Mouse (Mus musculus) kidney, embryonic 15.5 days (tissue): ENCODE measurements around the gene Tdrd1. TPM values are rescaled to one million over a fixed set of nuclear protein-coding genes. Genes with fewer than 3 reads are reported as not detected.

Experiments
- ATAC-seq: fragments of 200-750 bp; cut with Nextera tagmentation; replicated peaks from 2 replicates; pipeline ENCODE4 v1.8.0; 2017; ENCODE audit warnings: moderate TSS enrichment; ENCODE audit not compliant: low FRiP score
- H3K27ac ChIP-seq: fragments of 300-500 bp; sonication (generic); 2 replicates; pipeline ENCODE4 v1.5.1; 2015; ENCODE audit warnings: mild to moderate bottlenecking, inconsistent platforms
- H3K27me3 ChIP-seq: fragments of 300-500 bp; sonication (generic); 2 replicates; pipeline ENCODE4 v1.6.1; 2015; ENCODE audit warnings: inconsistent platforms
- H3K36me3 ChIP-seq: fragments of 300-500 bp; sonication (generic); 2 replicates; pipeline ENCODE4 v1.6.1; 2015; ENCODE audit warnings: inconsistent platforms
- H3K4me1 ChIP-seq: fragments of 300-500 bp; sonication (generic); 2 replicates; pipeline ENCODE4 v1.6.1; 2015; ENCODE audit warnings: inconsistent platforms
- H3K4me2 ChIP-seq: fragments of 300-500 bp; sonication (generic); 2 replicates; pipeline ENCODE4 v1.6.1; 2015; ENCODE audit warnings: moderate library complexity, mild to moderate bottlenecking, inconsistent platforms
- H3K4me3 ChIP-seq: fragments of 300-500 bp; sonication (generic); replicated peaks from 2 replicates; pipeline ENCODE4 v1.5.1; 2015; ENCODE audit warnings: mild to moderate bottlenecking, inconsistent platforms
- H3K9ac ChIP-seq: fragments of 300-500 bp; sonication (generic); 2 replicates; pipeline ENCODE4 v1.6.1; 2015; ENCODE audit warnings: mild to moderate bottlenecking, inconsistent platforms
- H3K9me3 ChIP-seq: fragments of 300-500 bp; sonication (generic); replicated peaks from 2 replicates; pipeline ENCODE4 v1.6.1; 2016; ENCODE audit warnings: inconsistent platforms
- WGBS: fragments of 180-500 bp; shearing (Covaris S2); methylation state at CpG from one replicate; pipeline ENCODE4 v1.1.7; 2015; ENCODE audit warnings: mixed read lengths; 5-methylcytosine and 5-hydroxymethylcytosine counted together
- polyA plus RNA-seq: library from polyadenylated mRNA; unstranded; fragments of >200 nt; fragmentation: Nextera tagmentation; extraction: Ambion mirVana; gene quantifications from 2 replicates; pipeline ENCODE4 v1.2.1, GENCODE M21; 2015

Gene Tdrd1
- polyA plus RNA-seq, 1 experiment from 2014 or later = 0.66 TPM

- no peak overlapping the region for H3K4me2 ChIP-seq
- no peak for ATAC-seq
- no peaks in the 10 kb centered on the region for H3K27me3 ChIP-seq
- no peaks in the 10 kb centered on the region for H3K36me3 ChIP-seq
- no peak overlapping the region for H3K9ac ChIP-seq
- no peak overlapping the region for H3K4me3 ChIP-seq
- H3K9me3 ChIP-seq = no peaks in the 10 kb centered on the region
- 76% methylated on average over 17 of the region's 17 CpGs for WGBS
- no peak overlapping the region for H3K27ac ChIP-seq
- H3K4me1 ChIP-seq = no peaks in the 10 kb centered on the region; the same call in 1 of the 2 replicates
These were observed 13.1 kb downstream of the Tdrd1 start for GRCm38 (mm10) chr19:56838942-56839706.

GRCm38 (mm10) chr19:56842974-56843373 is 17.0 kb downstream of the Tdrd1 start:
- Histone ChIP-seq H3K4me3 (no peak overlapping the region), H3K9me3 (0 out of 2 replicates have a peak, but pooled peaks cover 5% of the 10 kb centered on the region), H3K27ac (no peak overlapping the region), H3K9ac (no peak overlapping the region), H3K4me1 (no peaks in the 10 kb centered on the region), H3K36me3 (no peaks in the 10 kb centered on the region), H3K27me3 (no peaks in the 10 kb centered on the region), H3K4me2 (no peak overlapping the region)
- ATAC-seq = no peak
- 81% methylated on average over 12 of the region's 12 CpGs for WGBS

GRCm38 (mm10) chr19:56852590-56852989 is 26.6 kb downstream of the Tdrd1 start:
- Histone ChIP-seq H3K4me1 (no peaks in the 10 kb centered on the region), H3K9me3 (no peaks in the 10 kb centered on the region), H3K27me3 (no peaks in the 10 kb centered on the region), H3K4me2 (no peak overlapping the region), H3K9ac (no peak overlapping the region), H3K4me3 (no peak overlapping the region), H3K27ac (no peak overlapping the region), H3K36me3 (no peaks in the 10 kb centered on the region)
- ATAC-seq = no peak

DNA sequence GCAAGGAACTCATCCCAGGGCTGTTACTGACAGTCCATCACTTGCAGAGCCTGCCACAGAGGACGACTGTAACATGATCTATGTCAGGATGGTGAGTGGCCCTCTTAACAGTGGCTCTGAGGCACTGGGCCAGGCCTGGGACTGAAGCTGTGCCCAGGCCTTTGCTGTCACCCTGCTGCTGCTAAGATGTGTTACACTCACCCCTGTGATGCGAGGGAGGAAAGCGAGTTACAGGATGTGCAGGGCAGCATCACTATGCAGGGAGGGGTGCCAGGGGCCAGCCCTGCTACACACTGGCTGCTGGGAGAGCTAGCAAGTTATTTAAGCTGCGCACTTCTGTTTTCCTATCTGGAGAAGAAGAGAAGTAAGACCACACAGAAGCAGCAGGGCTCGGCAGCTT is 30.4 kb downstream of the Tdrd1 start:
- Histone ChIP-seq H3K4me1 (0 out of 2 replicates have a peak, but pooled peaks cover 3% of the 10 kb centered on the region), H3K4me2 (no peak overlapping the region), H3K27me3 (no peaks in the 10 kb centered on the region), H3K27ac (no peak overlapping the region), H3K36me3 (no peaks in the 10 kb centered on the region), H3K4me3 (no peak overlapping the region), H3K9ac (no peak overlapping the region), H3K9me3 (no peaks in the 10 kb centered on the region)
- 34% methylated on average over 5 of the region's 5 CpGs for WGBS
- no peak for ATAC-seq

DNA sequence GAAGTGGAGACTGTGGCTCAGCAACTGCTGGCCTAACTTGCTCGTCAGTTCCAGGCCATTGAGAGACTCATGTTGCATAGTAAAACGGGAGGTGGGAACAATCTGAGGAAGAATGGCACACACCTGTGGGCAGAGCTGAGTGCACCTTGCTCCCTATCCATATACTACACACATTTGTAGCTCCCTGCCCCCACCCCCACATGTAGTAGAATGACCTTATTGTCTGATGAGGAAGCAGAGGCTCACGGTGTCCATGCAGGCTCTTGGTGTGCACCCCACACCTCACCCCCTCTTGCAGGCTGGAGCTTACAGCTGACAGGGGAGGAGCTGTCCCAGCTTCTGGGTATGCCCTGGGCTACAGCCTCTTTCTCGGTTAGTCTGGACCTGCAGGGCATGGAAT is 41.7 kb downstream of the Tdrd1 start:
- no peak for ATAC-seq
- Histone ChIP-seq H3K9ac (no peak overlapping the region), H3K27me3 (peaks cover 30% of the 10 kb centered on the region), H3K36me3 (no peaks in the 10 kb centered on the region), H3K9me3 (no peaks in the 10 kb centered on the region), H3K4me1 (peaks cover 13% of the 10 kb centered on the region), H3K4me2 (no peak overlapping the region), H3K4me3 (no peak overlapping the region), H3K27ac (no peak overlapping the region)
- 70% methylated on average over 4 of the region's 4 CpGs for WGBS

GRCm38 (mm10) chr19:56873816-56874600 is 48.0 kb downstream of the Tdrd1 start, which contains the start of gene Vwa2:
Vwa2 (plus strand) TSS chr19:56874249.
- Histone ChIP-seq H3K4me3 (peak within 1 kb of the TSS; percentile 57), H3K27ac (no peak within 1 kb of the TSS), H3K4me2 (peak within 1 kb of the TSS; percentile 96), H3K9ac (peak within 1 kb of the TSS; percentile 52), H3K9me3 (no peaks in the 10 kb centered on the region), H3K27me3 (peaks cover 80% of the 10 kb centered on the region), H3K4me1 (peaks cover 47% of the 10 kb centered on the region), H3K36me3 (no peaks in the 10 kb centered on the region)
- WGBS = 2% methylated on average over 71 of the region's 71 CpGs
- peak; percentile 53; the same call in 1 of the 2 replicates for ATAC-seq

DNA sequence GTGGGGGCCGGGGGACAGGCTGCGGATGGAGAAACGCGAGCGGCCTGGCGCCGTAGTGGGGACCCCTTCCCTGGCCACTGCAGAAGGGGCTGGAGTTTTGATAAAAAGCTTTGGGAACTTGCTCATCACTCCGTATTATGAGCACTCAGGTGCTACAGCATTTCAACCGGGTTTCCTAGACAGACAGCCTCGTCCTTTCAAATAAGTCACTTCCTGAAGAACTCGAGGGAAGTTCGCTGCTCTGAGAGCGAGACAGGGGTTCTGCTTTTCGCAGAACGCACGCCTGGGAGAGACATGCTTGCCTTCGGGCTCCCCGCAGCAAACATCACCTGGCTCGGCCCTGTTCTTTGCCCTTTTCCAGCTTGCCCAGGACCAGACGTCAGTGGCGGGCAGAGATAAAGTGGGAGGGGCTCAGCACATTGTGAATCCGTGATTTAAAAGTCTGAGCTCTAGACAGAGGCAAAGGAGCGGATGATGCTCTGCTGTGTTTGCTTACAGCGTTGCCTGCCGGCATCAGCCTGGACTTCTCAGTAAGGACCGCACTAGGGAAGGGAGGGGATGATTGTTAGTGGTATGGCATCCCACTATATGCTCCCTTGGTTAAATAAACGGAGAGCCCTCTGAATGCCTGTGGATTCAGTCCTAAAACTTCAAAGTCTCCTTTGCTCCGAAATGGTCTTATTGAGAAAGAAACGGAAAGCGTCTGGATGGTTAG is 48.7 kb downstream of the Tdrd1 start:
- Histone ChIP-seq H3K27ac (no peak overlapping the region), H3K27me3 (peaks cover 80% of the 10 kb centered on the region)
- WGBS = 8% methylated on average over 30 of the region's 30 CpGs

GRCm38 (mm10) chr19:56877364-56877763 is 51.4 kb downstream of the Tdrd1 start:
- 75% methylated on average over 6 of the region's 6 CpGs for WGBS
- no peak for ATAC-seq
- H3K4me3 ChIP-seq = no peak overlapping the region

More for the DNA sequence above, 48.7 kb downstream of the Tdrd1 start:
- Histone ChIP-seq H3K4me1 (peaks cover 46% of the 10 kb centered on the region), H3K9me3 (no peaks in the 10 kb centered on the region), H3K4me3 (peak overlapping the region; percentile 57), H3K9ac (peak overlapping the region; percentile 52), H3K36me3 (no peaks in the 10 kb centered on the region), H3K4me2 (peak overlapping the region; percentile 96)
- ATAC-seq = peak; percentile 49; the same call in 1 of the 2 replicates

DNA sequence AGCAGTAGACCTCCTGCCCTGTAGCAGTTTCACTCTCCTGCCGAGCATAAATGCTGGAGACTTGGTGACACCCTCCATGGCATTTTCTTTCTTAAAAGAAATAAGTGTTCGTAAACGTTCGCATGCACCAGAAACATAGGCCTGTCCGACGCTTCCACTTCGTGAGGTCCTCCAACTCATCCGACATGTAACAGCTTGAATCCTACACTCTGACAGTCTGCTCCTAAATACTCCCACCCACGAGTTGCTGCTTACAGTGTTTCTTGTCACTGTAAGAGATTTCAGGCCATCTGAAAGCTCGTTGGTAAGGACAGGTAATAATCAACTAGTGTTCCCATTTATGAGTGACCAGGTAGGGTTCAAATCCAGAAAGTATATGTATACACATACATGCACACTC is 61.9 kb downstream of the Tdrd1 start:
- 58% methylated on average over 10 of the region's 10 CpGs for WGBS
- Histone ChIP-seq H3K4me3 (no peak overlapping the region), H3K27ac (no peak overlapping the region), H3K9ac (no peak overlapping the region), H3K4me1 (peaks cover 23% of the 10 kb centered on the region), H3K9me3 (no peaks in the 10 kb centered on the region), H3K4me2 (no peak overlapping the region), H3K36me3 (peaks cover 7% of the 10 kb centered on the region; the same call in 1 of the 2 replicates), H3K27me3 (peaks cover 4% of the 10 kb centered on the region; the same call in 1 of the 2 replicates)
- no peak for ATAC-seq

More at GRCm38 (mm10) chr19:56877364-56877763, 51.4 kb downstream of the Tdrd1 start:
- Histone ChIP-seq H3K4me2 (no peak overlapping the region), H3K9me3 (no peaks in the 10 kb centered on the region), H3K27ac (no peak overlapping the region), H3K9ac (no peak overlapping the region), H3K4me1 (peaks cover 48% of the 10 kb centered on the region), H3K27me3 (peaks cover 67% of the 10 kb centered on the region), H3K36me3 (no peaks in the 10 kb centered on the region)

GRCm38 (mm10) chr19:56888654-56889053 is 62.6 kb downstream of the Tdrd1 start:
- ATAC-seq = no peak
- H3K4me3 ChIP-seq = no peak overlapping the region
- WGBS = 69% methylated on average over 5 of the region's 5 CpGs
- H3K9me3 ChIP-seq = no peaks in the 10 kb centered on the region
- H3K27me3 ChIP-seq = peaks cover 5% of the 10 kb centered on the region; the same call in 1 of the 2 replicates
- H3K27ac ChIP-seq = no peak overlapping the region
- peaks cover 7% of the 10 kb centered on the region; the same call in 1 of the 2 replicates for H3K36me3 ChIP-seq
- peaks cover 19% of the 10 kb centered on the region for H3K4me1 ChIP-seq
- H3K4me2 ChIP-seq = no peak overlapping the region
- no peak overlapping the region for H3K9ac ChIP-seq

- peak; percentile 69; the same call in 1 of the 2 replicates for ATAC-seq
- Histone ChIP-seq H3K9ac (no peak overlapping the region), H3K4me1 (peaks cover 25% of the 10 kb centered on the region), H3K27me3 (peaks cover 5% of the 10 kb centered on the region; the same call in 1 of the 2 replicates), H3K4me2 (no peak overlapping the region), H3K27ac (peak overlapping the region; percentile 11; the same call in 1 of the 2 replicates), H3K9me3 (no peaks in the 10 kb centered on the region), H3K36me3 (no peaks in the 10 kb centered on the region), H3K4me3 (no peak overlapping the region)
- 43% methylated on average over 2 of the region's 2 CpGs for WGBS
These were observed 65.4 kb downstream of the Tdrd1 start for GRCm38 (mm10) chr19:56891438-56891837.
